Comparison of ENCODE assay signal across 21 mouse cellular contexts in the genomic region with DNA sequence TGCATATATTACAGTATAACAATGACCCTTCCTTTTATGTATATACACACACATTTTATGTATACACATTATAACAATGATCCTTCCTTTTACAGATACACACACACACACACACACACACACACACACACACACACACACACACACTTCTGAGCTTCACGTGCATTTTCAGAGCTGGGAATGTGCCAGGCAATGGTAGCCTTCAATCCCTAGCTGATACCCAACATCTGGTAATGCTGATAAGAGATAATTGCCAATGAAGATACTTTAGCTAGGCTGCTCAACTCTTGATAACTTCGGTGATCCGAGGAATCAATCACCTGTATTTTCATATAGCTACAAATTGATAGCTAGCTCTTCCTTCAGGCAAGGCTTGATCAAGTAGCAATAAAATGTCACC. TPM values are rescaled to one million over a fixed set of nuclear protein-coding genes. Genes with fewer than 3 reads are reported as not detected.
DNase-seq lines count a peak whose midpoint lies in the region; ATAC-seq and TF ChIP-seq lines count a peak whose summit lies in the region.
"Had no signal": no experiment of that assay in that cellular context is flagged by ENCODE, and none has a peak within 500 bp of the region (broad histone marks: within the 10 kb centered on the region; RNA-seq: fewer than 3 reads in every experiment).

No protein-coding gene starts in this region.

- TF ChIP-seq EP300 in MEL (IDR thresholded peaks at IDR 0.05; ENCODE audit: low read depth in 1 of 2, low read length in 2 of 2), result 0 out of 4 replicates have a peak, but pooled peaks have one; percentile 31 to 41

- ATAC-seq in megakaryocyte progenitor cell, adult 5-6 weeks (replicated peaks; ENCODE audit: poor library complexity), result 0 out of 2 replicates have a peak, but pooled peaks have one; percentile 26
- ATAC-seq: activated CD4-positive, CD25-positive, alpha-beta regulatory T cell, adult 4 months; CD4-positive, CD25-positive, alpha-beta regulatory T cell, adult 4 months; Patski had no signal

- TF ChIP-seq POLR2A in MEL (IDR thresholded peaks at IDR 0.05; ENCODE audit: control insufficient read depth in 1 of 2, insufficient read depth in 1 of 2, low read depth in 1 of 2, low read length in 2 of 2, poor library complexity in 1 of 2), result no peak

- H3K79me2 ChIP-seq in MEL (ENCODE audit: control insufficient read depth, insufficient read depth, low read length, poor library complexity), result no peaks in the 10 kb centered on the region

- no peak overlapping the region for H3K9ac ChIP-seq in MEL (ENCODE audit: control insufficient read depth, low read depth, low read length, poor library complexity, severe bottlenecking)

- no peak for DNase-seq in MEL (ENCODE audit: low read depth, low spot score)
- DNase-seq in gastrocnemius, postnatal 14 days, result no peak
- no peak for DNase-seq in adrenal gland, adult (ENCODE audit: inconsistent age in 2 of 2, low spot score in 1 of 2)
- DNase-seq: adrenal gland, adult 2 months; adrenal gland, adult 8-10 months; adrenal gland, postnatal 10 days; adrenal gland, postnatal 14 days; adrenal gland, postnatal 25 days; adrenal gland, postnatal 36 days; B cell, adult 2 months; cerebellum, adult 11 months; cerebellum, adult 11-12 months; cerebellum, adult 18-20 months; cerebellum, adult 2 months; cerebellum, adult 8-10 months had no signal

- no peak overlapping the region for H3K4me3 ChIP-seq in MEL (ENCODE audit: control insufficient read depth in 1 of 2, insufficient read depth in 1 of 2, low read depth in 2 of 2, low read length in 2 of 2)

- H3K27ac ChIP-seq in MEL (ENCODE audit: control insufficient read depth, low read depth, low read length), result no peak overlapping the region

- intact Hi-C loops in gastrocnemius, postnatal 14 days (cut with DNase I; ENCODE audit: low total_unique reads), result no loop called here

- H3K36me3 ChIP-seq in MEL (ENCODE audit: control insufficient read depth in 1 of 2, insufficient read depth in 2 of 2, low read length in 2 of 2), result peaks cover 0 to 2% of the 10 kb centered on the region in 2 experiments; a peak in 2 of 4 replicates
- H3K36me3 ChIP-seq: G1E had no signal

- no peaks in the 10 kb centered on the region for H3K27me3 ChIP-seq in MEL (ENCODE audit: control insufficient read depth in 1 of 2, insufficient read depth in 2 of 2, low read length in 2 of 2)
- H3K27me3 ChIP-seq: CH12.LX, Patski had no signal

- no peak for TF ChIP-seq RAD21 in MEL (IDR thresholded peaks at IDR 0.05; ENCODE audit: low read depth, low read length)

- H3K9me3 ChIP-seq in MEL (replicated peaks; ENCODE audit: insufficient read depth, low read length), result no peaks in the 10 kb centered on the region

- no peak for TF ChIP-seq CTCF in MEL (IDR thresholded peaks at IDR 0.05 in 2 of 3, conservative IDR thresholded peaks at IDR 0.05 in 1 of 3; ENCODE audit: control insufficient read depth in 1 of 3, insufficient read depth in 1 of 3, low read depth in 2 of 3, low read length in 3 of 3, poor library complexity in 1 of 3, severe bottlenecking in 1 of 3)

- peaks cover 0 to 11% of the 10 kb centered on the region in 2 experiments; a peak in 3 of 4 replicates for H3K4me1 ChIP-seq in MEL (ENCODE audit: control insufficient read depth in 1 of 2, insufficient read depth in 2 of 2, low read length in 2 of 2)

TF ChIP-seq in MEL, 35 proteins besides CTCF, POLR2A, EP300 and RAD21:
- TF ChIP-seq ETS1 (IDR thresholded peaks at IDR 0.05; ENCODE audit: low read depth, low read length) (0 out of 2 replicates have a peak, but pooled peaks have one; percentile 25), MAZ (IDR thresholded peaks at IDR 0.05; ENCODE audit: low read depth, low read length) (no peak), BHLHE40 (IDR thresholded peaks at IDR 0.05; ENCODE audit: borderline replicate concordance, low read depth, low read length) (peak; percentile 82), GATA1 (IDR thresholded peaks at IDR 0.05; ENCODE audit: low read depth, low read length) (peak; percentile 51), TCF12 (IDR thresholded peaks at IDR 0.05; ENCODE audit: low read depth, low read length) (peak; percentile 62; the same call in 1 of the 2 replicates), TBP (IDR thresholded peaks at IDR 0.05; ENCODE audit: low read depth, low read length) (no peak)

RNA-seq across cellular contexts. Expression of a gene that starts 32.8 kb away (rescaled TPM):
- total RNA-seq in MEL (2012; rRNA removed), result 21.5 and 24.3 TPM in 2 replicates
- polyA plus RNA-seq in MEL (2012; ENCODE audit: insufficient read depth in 1 of 2, insufficient read length in 2 of 2, low read depth in 1 of 2, low replicate concordance in 2 of 2, missing spikeins in 1 of 2), result 10 to 100 TPM; 24.1 to 32.9 TPM
- total RNA-seq in megakaryocyte progenitor cell, adult 5-6 weeks (2015), result 21.5 and 29.3 TPM in 2 replicates
- 22.3 and 49.3 TPM in 2 replicates for total RNA-seq in megakaryocyte progenitor cell, adult 5-6 weeks (2017)
- 1 to 10 TPM; 2.9 to 4.6 TPM for total RNA-seq in gastrocnemius, postnatal 14 days (2021)
